Mouse (Mus musculus) activated CD4-positive, CD25-positive, alpha-beta regulatory T cell, adult 9 weeks (primary cell): ENCODE results near the gene Rps3. TPM values are rescaled to one million over a fixed set of nuclear protein-coding genes. Genes with fewer than 3 reads are reported as not detected.

Experiments
- polyA plus RNA-seq: library from polyadenylated mRNA; unstranded; fragments of 100-300 nt; shearing (Covaris generic); gene quantifications from one replicate; pipeline ENCODE4 v1.2.1, GENCODE M21; 2017

Rps3 gene
- 1,577 TPM for polyA plus RNA-seq

DNA sequence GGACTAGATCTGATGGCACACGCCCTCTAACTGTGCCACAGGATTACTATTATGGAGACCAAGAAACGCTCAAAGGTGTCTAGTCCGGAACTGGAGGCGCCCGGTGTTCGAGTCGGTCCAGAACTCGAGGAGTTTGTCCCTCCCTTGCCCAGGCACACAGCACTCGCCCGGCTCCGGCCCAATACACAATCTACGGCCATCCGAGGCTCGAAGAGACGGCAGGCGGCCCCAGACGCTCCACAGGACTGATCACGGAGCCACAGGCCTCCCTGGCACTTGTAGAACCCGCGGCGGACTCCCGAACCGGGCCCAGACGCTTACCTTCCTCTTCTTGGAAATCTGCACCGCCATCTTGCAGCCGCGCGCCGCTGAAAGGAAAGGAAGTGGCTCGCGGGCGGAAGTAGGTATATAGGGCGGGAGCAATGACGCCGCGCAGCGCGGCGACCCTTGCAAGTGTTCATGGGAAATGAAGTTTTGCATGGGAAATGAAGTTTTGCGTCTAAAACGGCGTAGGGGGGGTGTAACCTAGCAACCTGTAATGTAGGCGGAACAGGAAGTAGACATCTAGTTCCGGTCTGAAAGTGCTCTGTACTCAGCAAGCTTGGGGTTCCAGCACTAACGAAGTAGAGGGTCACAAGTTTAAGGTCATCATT is at the start of gene Rps3:
Rps3 (minus strand) TSS at position 468 of the 653 bp plus-strand sequence.

DNA sequence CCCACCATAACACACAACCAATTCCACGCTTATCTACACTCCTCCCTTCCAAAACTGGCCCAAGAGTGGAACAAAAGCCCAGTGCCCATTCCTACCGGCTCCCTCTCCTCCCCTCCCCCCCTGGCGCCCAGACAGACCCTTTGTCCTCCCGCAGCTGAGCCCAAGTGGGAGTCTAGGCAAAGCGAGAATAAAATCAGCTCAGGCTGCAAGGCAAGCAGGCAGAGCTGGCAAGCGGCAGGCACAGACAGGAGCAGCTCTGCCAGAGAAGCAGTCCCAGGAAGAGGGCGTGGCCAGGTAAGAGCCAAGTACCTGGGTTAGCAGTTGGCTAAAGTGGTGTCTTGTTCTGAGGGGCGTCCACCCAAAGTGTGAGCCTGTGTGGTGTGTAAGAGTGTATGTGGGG is 17.7 kb downstream of the Rps3 start, which contains the start of gene Klhl35:
Klhl35 (plus strand) TSS at position 194 of the 400 bp plus-strand sequence.

Other genes with a start within 250 kb of the Rps3 start
- not detected for gene Mogat2, start 245.1 kb downstream of the Rps3 start, polyA plus RNA-seq
- 16.6 TPM for gene Map6, start 216.3 kb downstream of the Rps3 start, polyA plus RNA-seq
- 0.17 TPM for gene Serpinh1, start 130.5 kb downstream of the Rps3 start, polyA plus RNA-seq
- 25.1 TPM for gene Gdpd5, start 102.3 kb downstream of the Rps3 start, polyA plus RNA-seq
- gene Klhl35, start 17.7 kb downstream of the Rps3 start, polyA plus RNA-seq = not detected
- 21.6 TPM for gene Arrb1, start 51.7 kb upstream of the Rps3 start, polyA plus RNA-seq
- gene Tpbgl, start 143.4 kb upstream of the Rps3 start, polyA plus RNA-seq = not detected
- gene Slco2b1, start 227.6 kb upstream of the Rps3 start, polyA plus RNA-seq = 0.37 TPM
- not detected for gene Olfr520, start 246.5 kb upstream of the Rps3 start, polyA plus RNA-seq